Mouse (Mus musculus) erythroblast, adult 5-6 weeks (primary cell): ENCODE results near the gene Sox1. TPM values are rescaled to one million over a fixed set of nuclear protein-coding genes. Genes with fewer than 3 reads are reported as not detected.

Experiments used
- ATAC-seq: replicated peaks from 2 replicates; pipeline ENCODE4 v1.8.0; 2016; ENCODE audit warnings: moderate number of reproducible peaks, mild to moderate bottlenecking, moderate TSS enrichment, inconsistent platforms; ENCODE audit not compliant: poor library complexity, low FRiP score, severe bottlenecking
- total RNA-seq, 2 experiments: library from RNA; stranded (forward) in 1 of 2; stranded (reverse) in 1 of 2; fragments of 150-400 nt in 1 of 2; fragments of 200-764, 138-1000 nt in 1 of 2; gene quantifications; 2 replicates each; pipeline versions ENCODE4 v1.2.3 to v1.2.4; 2015 to 2017; ENCODE audit warnings: low replicate concordance in 2 of 2

Sox1 gene
- total RNA-seq, 2 experiments from 2014 or later: not detected

GRCm38 (mm10) chr8:12388390-12389115, 6.5 kb upstream of the Sox1 start:
- ATAC-seq: no peak

DNA sequence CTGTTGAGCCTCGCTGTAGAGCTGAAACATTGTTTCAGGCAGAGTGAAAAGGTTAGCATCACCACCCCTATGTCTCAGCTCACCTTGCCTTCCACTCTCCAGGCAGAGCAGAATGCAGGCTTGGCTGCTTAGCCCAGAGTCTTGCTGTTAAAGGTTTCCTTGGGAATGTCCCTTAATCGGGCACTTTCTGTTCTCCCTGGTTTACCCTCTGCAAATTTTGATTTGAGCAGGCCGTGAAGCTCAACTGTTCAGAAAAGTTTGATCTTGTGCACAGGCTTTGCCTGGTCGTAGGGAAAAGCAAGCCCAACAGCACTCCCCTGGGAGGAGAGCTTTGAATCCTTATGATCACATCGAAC, 6.0 kb upstream of the Sox1 start:
- no peak for ATAC-seq

DNA sequence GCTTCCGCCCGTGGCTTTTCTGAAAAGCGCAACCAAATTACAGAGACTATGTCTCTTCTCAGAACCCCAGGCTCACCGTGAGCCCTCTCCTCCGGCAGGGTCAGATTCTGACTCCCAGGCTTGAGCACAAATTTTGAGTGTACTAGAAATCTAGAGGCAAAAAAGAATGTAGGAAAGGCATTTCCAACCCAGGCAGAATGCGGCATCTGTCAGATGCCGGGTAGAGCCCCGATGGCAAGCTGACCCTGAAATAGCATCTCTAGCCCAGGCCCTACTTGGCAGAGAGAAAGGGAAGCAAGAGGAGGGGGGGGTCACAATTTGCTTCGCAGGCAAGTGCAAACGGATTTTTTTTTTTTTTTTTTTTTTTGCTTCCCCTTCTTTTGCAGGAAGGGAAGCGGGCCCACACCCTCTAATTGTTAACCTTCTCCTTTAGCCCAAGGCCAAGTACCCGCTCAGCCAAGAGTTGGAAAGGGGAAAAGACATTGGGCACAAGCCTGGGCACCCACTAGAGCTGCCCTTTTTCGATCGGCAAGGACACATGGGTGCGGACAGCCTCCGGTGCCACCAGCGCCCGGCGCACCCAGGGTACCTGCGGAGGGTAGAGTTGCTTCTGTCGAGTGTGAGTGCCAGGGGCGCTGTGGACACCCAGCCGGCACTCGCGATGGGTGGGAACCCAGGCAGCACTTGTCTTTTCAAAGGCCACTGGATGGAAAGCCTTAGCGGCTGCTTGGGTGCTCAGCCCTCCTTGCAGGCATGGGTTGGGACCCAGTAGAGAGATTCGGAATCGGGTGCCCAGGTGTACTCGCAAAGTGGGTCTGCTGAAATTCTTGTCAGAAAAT, 5.1 kb upstream of the Sox1 start:
- ATAC-seq: no peak

DNA sequence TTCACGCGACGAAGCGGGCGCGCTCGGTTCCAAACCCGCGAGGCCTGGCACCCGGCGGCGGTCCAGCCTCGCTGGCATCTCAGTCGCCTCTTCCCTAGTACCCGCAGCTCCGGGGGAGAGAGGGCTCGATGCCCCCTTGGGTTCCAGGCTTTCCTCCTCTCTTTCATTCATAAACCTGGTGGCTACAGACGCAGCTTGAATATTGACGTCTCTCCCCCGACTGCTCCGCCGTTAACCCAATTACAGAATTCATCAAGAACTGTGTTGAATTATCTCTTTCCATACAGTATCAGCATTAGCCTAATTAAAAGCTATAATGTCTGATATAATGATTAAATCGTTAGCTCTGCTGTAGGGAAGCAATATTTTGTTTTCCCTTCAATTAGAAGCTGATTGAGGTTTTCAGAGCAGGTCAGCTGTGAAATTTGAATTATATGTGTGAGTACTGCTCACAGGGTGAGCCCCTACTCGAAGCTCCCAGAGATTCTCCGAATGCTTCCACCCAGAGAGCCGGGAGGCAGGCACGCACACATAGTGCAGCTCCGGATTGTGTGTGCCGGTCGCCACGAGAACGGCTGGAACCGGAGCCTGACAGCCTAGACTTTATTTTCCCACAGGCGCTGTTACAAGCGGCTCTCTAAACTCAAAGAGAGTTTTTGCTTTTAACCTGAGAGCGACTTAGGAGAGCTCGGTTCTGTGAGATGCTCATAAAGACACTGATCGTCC, 4.3 kb upstream of the Sox1 start:
- ATAC-seq: no peak

- ATAC-seq: no peak
These were observed 3.5 kb upstream of the Sox1 start for GRCm38 (mm10) chr8:12391366-12392250.

GRCm38 (mm10) chr8:12392801-12393200, 2.3 kb upstream of the Sox1 start:
- ATAC-seq: no peak

GRCm38 (mm10) chr8:12394385-12395000, 602 bp upstream of the Sox1 start:
- ATAC-seq: no peak

- no peak for ATAC-seq
These were observed 1.6 kb downstream of the Sox1 start for GRCm38 (mm10) chr8:12396501-12397345.

- ATAC-seq: no peak
These were observed 2.3 kb downstream of the Sox1 start for GRCm38 (mm10) chr8:12397346-12397925.

DNA sequence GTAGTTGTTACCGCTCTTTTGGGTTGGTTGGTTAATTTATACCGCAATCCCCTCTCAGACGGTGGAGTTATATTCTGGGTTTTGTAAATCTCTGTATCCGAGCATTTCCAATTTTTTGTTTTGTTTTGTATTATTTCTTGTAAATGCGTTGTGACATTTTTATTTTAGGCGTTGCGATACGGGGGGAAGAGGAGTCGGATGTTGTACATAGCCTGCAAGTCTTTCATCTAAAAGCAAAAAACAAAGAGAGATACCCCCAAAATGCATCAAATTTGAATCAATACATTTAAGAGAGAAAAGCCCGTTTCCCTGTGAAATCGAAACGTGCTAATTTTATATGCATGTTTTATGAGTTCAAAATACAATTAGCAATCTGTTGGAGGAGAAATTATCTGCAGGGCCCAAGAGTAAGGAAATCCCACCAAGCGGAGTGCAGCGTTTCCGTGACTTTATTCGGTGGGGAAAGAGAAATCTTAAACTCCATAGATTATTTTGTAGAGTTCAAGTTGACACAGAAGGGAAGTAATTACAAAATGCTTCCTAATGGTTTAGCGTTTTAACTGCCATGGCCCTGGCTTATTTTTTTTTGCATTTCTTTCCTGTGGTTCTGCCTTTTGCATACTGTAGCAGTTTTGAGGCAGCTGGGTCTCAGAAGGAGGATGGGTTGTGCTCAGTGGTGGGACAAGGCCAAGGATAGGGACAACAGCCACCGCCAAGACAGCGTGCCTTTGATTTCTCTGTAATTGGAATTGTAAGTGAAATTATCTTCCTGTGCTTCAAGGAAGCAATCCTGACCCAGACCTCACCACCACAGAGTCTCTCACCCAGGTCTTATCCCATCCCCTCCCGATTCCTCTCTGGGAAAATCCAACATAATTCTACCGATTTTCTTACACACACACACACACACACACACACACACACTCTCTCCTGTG, 3.2 kb downstream of the Sox1 start:
- no peak for ATAC-seq

GRCm38 (mm10) chr8:12399421-12400205, 4.5 kb downstream of the Sox1 start:
- no peak for ATAC-seq

DNA sequence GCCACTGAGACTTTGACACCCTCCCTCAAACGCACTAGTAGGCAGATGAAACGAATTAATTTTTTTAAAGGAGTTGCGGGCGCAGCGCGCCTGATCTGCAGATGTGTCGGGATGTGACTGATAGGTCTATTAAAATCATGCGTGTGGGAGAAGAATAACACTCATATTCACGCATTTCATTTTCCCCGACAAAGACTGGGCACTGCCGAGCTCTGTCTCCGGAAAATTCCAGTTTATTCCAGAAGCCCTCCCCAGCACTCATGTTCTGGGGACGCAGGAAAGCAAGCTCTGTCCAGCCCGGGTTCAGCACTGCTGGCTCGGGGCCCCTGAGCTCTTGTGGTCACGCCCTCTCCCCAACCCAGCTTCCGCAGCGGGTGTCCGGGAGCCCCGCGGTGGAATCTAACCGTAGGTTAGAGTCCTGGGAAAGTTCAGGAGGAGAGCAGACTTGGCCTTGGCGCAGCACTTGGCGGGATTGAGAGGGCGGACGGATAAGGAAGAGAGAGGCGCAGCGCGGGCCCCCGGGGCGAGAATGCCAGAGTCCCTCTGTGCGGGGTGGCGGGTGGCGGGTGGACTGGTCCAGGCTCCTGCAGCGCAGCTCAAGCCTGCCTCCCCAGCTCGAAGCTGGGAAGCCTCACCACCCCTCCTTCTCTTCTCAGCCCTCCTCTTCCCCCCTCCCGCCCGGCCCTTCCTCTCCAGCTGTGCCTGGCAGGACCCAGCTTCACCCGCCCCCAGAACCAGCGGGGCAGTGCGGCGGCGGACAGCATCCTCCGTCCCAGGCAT, 5.7 kb downstream of the Sox1 start:
- no peak for ATAC-seq

DNA sequence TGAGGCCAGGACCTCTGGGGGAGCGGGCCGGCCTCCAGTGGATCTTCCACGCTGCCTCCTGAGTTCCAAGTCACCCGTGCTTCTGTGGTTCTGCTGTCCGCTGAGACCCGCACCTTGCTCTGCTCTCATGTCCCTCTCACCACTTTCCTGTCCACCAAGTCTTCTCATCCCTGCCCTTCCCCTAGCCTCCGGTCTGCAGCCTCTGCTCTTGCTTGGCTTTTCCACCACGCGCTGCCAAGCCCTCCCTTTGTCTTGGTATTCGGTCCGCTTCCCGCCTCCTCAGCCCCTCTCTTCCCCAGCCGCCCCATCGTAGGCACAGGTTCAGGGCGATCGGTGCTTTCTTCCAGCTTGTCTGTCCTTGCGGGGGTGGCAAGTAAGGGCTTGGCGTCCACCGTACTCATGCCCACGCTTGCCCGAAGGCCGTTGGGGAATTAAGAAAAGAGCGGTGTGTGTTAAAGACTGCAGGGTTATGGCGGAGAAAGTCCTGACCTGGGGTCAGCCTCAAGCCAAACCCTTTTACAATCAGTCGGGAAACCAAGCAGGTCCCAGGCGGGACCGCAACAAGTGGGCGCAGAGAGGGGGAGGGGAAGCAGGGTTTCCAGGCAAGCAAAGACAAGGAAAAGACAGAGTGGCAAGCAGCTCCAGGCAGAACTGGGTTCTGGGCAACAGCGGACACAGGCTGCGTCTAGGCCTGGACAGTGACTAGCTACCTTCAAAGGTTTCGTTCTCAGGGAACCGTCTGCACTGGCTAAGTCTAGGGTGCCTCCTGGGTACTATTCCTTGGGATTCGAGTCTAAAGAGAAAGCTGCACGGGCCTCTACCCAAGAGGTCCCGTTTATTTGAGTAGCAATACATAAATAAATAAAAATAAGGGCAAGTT, 6.5 kb downstream of the Sox1 start:
- ATAC-seq: no peak

GRCm38 (mm10) chr8:12402709-12403108, 7.6 kb downstream of the Sox1 start:
- ATAC-seq: no peak

- no peak for ATAC-seq
These were observed 12.9 kb downstream of the Sox1 start for GRCm38 (mm10) chr8:12408020-12408419.
